Mouse (Mus musculus): ENCODE measurements around the gene Rybp.

DNA sequence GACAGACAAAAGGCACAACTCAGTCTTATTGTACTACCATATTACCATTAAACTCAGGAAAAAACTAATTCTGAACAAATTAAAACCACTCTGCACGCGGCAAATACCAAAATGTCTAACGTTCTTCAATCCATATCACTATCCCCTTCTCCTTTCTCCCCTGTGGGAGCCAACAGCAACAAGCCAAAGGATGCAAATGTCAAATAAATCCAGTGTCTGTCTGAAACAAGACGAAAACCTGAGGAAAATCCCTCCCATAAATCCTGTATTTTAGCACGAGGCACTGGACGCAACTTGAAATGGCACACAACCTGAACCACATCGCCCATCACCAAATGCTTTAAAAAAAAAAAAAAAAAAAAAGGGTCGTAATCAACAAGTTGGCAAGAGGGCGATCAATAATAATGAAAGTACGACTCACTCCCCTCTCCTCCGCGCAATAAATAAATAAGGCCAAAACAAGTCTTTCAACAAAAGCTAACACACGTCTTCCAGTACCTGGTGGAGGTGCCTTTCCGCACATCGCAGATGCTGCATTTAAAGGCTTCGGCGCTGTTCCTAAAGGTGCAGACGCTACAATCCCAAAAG, 1.2 kb downstream of the Rybp start:
- TF ChIP-seq CTCF (IDR thresholded peaks at IDR 0.05; ENCODE audit: extremely low read depth, insufficient read depth, low read length), result no peak
- TF ChIP-seq POLR2A (IDR thresholded peaks at IDR 0.05; ENCODE audit: extremely low read depth, insufficient read depth, low read length), result no peak
